Mouse (Mus musculus): ENCODE data around the gene Sipa1.

Gene Sipa1

GRCm38 (mm10) chr19:5606196-5606595, 57.3 kb downstream of the Sipa1 start:
- DNase-seq (ENCODE audit: low spot score in 2 of 2), result no peak

GRCm38 (mm10) chr19:5605126-5605525, 58.4 kb downstream of the Sipa1 start:
- DNase-seq (ENCODE audit: low spot score in 2 of 2), result peak in 1 of 2 experiments; percentile 31

GRCm38 (mm10) chr19:5603664-5604063, 59.8 kb downstream of the Sipa1 start:
- DNase-seq (ENCODE audit: low spot score in 2 of 2), result no peak

- DNase-seq (ENCODE audit: low spot score in 2 of 2), result peak; percentile 78 to 84
These were observed 61.6 kb downstream of the Sipa1 start, which contains the start of gene Rnaseh2c for GRCm38 (mm10) chr19:5601752-5602541. Rnaseh2c (plus strand) TSS chr19:5601873.
